Mouse (Mus musculus): ENCODE results near the gene Vps9d1.
"Not testable (repeated sequence)": the region's sequence is repeated elsewhere in the genome, so short reads cannot be mapped to it uniquely, and the experiment has no call there.

Vps9d1 gene

DNA sequence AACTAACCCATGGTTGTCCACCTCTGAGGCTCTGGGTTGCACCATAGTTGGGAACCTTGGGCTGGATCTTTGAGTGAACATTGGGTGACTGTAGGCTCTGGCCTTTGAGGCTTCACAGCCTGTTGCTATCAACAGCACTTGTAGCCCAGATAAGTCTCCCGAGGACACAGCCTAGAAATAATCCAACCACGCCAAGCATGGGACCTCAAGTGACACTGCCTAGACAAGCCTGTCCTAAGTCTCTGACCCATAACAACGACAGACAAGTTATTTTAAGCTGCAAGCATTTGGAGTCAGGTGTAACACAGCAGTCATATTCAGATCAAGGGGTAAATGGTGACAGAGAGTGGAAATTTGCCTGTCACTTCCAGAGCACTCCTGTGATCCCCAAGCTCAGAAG lies 38.7 kb downstream of the Vps9d1 start:
- no peak for DNase-seq (ENCODE audit: low spot score in 2 of 2)

DNA sequence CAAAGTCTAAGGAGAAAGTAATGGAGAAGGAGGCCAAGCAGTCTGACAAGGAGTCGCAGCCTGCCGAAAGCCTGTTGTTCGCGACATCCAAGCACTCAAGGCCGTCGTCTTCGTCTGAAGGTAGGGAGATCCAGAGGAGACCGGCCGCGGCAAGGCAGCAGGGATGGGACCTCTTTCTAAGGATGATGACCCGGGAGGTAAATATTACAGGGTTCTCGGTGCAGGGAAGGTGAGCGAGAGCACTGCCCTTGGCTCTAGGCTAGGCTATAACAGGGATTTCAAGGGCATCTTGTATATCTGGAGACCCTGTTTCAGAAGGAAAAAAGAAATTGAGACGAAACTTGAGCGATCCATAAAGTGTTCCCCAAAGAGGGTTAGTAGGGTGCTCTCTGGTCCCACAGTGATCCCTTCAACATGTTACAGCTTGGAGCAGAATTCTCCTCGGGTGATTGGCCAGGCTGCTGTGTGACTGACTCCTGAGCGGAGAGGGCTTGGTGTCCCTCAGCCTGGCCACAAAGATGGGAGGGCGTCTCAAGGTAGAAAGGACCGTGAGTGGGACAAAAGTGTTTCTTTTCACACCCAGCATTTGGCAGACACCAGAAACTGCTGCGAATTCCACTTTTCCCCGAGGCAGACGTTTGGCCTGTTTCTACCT lies 40.9 kb downstream of the Vps9d1 start:
- no peak for DNase-seq (ENCODE audit: low spot score in 2 of 2)

DNA sequence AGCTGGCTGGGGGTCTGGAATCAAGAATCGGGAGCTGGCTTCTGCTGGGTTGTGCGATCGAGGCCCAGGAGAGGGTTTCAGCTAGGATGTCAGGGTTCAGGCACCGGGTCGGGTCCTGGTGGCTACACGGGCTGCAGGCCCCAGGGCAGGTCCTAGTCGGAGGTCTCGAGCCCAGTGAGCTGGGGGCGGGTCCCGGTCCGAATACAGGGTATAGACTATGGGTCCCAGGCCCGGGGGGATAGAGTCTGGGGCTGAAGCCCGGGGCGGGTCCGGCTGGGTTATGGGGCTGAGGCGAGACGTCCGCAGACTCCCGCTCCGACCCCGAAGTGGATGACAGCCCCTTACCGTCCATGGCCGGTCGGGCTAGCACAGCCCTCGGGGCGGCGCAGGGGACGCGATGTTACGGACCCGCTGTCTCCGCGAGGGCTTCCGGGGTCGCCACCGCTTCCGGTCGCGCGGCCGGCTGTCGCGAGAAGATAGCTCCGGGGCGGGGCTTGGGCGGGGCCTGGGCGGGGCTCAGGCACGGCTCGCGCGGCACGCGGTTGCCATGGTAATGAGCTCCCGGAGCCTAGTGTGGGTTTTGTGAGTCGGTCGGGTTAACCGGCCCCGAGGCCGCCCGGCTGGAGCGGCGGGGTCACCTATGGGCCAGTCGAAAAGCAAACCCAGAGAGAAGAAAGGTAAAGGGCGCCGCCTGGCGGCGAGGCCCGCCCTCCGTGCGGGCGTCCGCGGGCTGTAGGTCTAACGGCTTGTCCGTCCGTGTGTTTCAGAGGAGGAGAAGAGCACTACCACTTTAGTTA lies 41.6 kb downstream of the Vps9d1 start, which contains the start of the genes Chmp1a and Spata33:
TSS of gene Chmp1a (minus strand) at position 443 of the 797 bp plus-strand sequence.
TSS of gene Spata33 (plus strand) at position 512 of the 797 bp plus-strand sequence.
- DNase-seq (ENCODE audit: low spot score in 2 of 2): peak; percentile 80 to 82

DNA sequence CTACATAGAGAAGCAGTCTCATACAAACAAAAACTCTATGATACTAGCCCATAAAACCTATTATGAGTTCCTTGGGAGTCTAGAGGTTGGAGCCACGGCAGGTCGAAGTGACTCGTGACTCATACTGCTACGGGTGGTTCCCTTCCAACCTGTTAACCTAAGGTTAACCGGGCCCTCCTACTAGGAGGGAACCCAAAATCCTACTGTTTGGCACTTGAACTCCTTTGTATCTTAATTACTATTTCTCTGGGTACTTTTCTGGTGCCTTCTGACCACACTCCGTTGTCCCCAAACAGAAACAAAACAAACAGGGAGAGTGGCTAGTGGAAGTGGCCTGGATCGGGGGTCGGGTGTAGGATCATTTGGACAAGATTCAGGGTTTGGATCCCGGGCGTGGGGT lies 42.3 kb downstream of the Vps9d1 start:
- no peak for DNase-seq (ENCODE audit: low spot score in 2 of 2)

DNA sequence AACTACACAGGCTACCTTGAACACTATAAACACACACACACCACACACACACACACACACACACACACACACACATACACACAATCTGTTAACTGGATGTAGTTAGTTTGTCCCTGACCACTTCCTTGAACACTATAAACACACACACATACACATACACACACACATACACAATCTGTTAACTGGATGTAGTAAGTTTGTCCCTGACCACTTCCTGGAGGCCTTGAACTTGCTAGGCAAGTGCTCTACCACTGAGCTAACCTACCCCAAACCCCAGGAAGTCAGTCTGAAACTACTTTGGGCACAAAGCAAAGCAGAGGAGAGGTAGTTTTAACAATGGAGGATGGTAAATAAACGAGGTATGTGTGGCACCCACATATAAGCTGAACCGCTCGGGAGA lies 50.6 kb downstream of the Vps9d1 start:
- DNase-seq (ENCODE audit: low spot score in 2 of 2): no peak

DNA sequence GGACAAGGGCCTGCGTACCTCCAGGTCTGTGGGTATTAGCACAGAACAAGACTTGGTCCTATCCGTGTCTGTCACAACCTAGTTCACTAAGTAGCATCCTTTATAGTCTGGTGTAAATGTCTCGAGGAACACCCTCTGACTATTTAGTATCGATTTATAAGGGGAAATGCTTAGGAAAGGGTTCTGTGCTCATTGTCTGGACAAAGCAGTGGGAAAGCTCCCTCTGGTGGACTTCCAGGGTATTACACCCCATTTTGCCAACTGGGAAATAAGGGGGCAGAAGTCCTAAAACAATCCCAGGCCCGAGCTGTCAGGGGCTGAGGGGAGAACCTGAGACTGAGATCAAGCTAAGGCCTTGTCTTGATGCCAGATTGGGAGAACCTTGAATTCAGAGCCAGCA lies 51.9 kb downstream of the Vps9d1 start:
- DNase-seq (ENCODE audit: low spot score in 2 of 2): peak in 1 of 2 experiments; percentile 74

DNA sequence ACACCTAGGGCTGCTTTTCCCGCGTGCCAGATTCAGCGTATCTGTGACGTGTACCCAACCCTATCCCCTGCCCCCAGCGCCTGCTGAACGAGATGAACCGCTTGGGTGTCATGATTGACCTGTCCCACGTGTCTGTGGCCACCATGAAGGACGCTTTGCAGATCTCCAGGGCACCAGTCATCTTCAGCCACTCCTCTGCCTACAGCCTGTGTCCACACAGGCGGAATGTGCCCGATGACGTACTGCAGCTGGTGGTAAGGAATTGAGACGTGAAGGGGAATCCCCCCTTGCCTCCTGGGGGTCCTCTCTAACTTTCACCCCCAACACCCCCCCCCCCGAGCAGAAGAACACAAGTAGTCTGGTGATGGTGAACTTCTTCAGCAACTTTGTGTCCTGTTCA lies 54.3 kb downstream of the Vps9d1 start:
- no peak for DNase-seq (ENCODE audit: low spot score in 2 of 2)

DNA sequence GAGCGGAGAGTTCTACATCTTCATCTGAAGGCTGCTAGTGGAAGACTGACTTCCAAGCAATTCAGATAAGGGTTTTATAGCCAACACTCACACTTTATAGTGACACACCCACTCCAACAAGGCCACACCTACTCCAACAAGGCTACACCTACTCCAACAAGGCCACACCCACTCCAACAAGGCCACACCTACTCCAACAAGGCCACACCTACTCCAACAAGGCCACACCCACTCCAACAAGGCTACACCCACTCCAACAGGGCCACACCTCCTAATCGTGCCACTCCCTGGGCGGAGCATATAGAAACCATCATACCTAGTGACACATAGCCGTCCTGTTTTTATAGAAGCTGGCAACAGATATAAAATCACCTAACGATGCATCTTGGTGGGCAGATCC lies 57.1 kb downstream of the Vps9d1 start:
- not testable (repeated sequence) for DNase-seq (ENCODE audit: low spot score in 2 of 2)

DNA sequence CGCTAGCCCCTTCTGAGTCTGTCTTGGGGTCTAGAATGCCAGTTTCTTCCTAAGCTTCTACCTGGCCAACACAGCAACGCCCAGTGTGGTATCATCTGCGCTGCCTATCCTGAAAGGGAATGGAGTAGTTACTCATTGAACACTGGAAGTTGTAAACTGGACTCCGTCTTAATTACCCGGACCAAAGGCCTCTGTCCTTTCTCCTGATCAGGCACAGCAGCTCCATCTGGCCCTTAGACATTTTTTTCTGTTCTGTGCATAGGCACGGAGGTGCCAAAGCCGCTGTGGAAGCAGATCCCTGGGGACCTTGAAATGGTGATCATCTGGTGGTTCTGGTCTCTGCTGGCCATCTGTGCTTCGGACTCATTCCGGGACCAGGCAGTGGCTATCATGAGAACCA lies 60.4 kb downstream of the Vps9d1 start:
- DNase-seq (ENCODE audit: low spot score in 2 of 2): no peak
